Mouse (Mus musculus): Measurements from ENCODE around the gene Hrh3. TPM values are rescaled to one million over a fixed set of nuclear protein-coding genes. Genes with fewer than 3 reads are reported as not detected.

The Hrh3 gene
- total and polyA plus RNA-seq, 3 experiments, result 0.06 to 0.21 TPM; not detected in 1

- H3K36me3 ChIP-seq (ENCODE audit: control insufficient read depth, insufficient read depth, low read length), result no peaks in the 10 kb centered on the region
- no peak for DNase-seq
- WGBS, result 47% methylated on average over 3 of the region's 3 CpGs
- H3K79me2 ChIP-seq (replicated peaks; ENCODE audit: control insufficient read depth, insufficient read depth, low read length), result no peaks in the 10 kb centered on the region
- H3K27ac ChIP-seq, result no peak overlapping the region
- no peaks in the 10 kb centered on the region for H3K4me1 ChIP-seq (ENCODE audit: control insufficient read depth, insufficient read depth, low read length)
- no peaks in the 10 kb centered on the region for H3K27me3 ChIP-seq (ENCODE audit: control insufficient read depth, insufficient read depth, low read length)
- intact Hi-C loops (cut with DNase I), result no loop called here
- no peak overlapping the region for H3K9ac ChIP-seq (ENCODE audit: low read depth, low read length)
- no peak overlapping the region for H3K4me3 ChIP-seq
- TF ChIP-seq EP300 (IDR thresholded peaks at IDR 0.05; ENCODE audit: insufficient read depth, low read depth, low read length) (no peak), CTCF (IDR thresholded peaks at IDR 0.05) (no peak), POLR2A (IDR thresholded peaks at IDR 0.05; ENCODE audit: insufficient read depth, low read depth, low read length) (no peak)
Observed at GRCm38 (mm10) chr2:180084565-180084964, 19.7 kb downstream of the Hrh3 start.

DNA sequence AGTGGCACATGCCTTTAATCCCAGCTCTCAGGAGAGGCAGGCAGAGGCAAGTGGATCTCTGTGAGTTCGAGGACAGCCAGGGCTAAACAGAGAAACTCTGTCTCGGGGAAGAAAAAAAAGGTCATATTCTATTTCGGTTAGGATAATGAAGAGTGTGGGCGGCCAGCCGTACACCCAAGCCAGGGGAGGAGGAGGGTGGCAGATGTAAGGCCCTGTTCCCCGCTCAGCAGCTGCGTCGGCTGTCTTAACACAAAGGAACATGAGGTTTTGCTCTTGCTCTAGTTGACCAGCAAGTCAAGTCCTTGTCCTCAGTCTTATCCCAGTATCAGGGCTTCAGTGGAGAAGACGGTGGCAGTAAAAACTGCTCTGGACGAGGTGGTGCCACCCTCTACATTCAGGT lies 21.2 kb downstream of the Hrh3 start:
- intact Hi-C loops (cut with DNase I), result no loop called here
- no peak for DNase-seq

GRCm38 (mm10) chr2:180080680-180081079 lies 23.6 kb downstream of the Hrh3 start:
- Histone ChIP-seq H3K4me3 (no peak overlapping the region), H3K36me3 (ENCODE audit: control insufficient read depth, insufficient read depth, low read length) (no peaks in the 10 kb centered on the region), H3K4me1 (ENCODE audit: control insufficient read depth, insufficient read depth, low read length) (no peaks in the 10 kb centered on the region), H3K79me2 (replicated peaks; ENCODE audit: control insufficient read depth, insufficient read depth, low read length) (no peaks in the 10 kb centered on the region), H3K27me3 (ENCODE audit: control insufficient read depth, insufficient read depth, low read length) (no peaks in the 10 kb centered on the region), H3K27ac (no peak overlapping the region), H3K9ac (ENCODE audit: low read depth, low read length) (no peak overlapping the region)
- no peak for DNase-seq
- TF ChIP-seq CTCF (IDR thresholded peaks at IDR 0.05) (no peak), POLR2A (IDR thresholded peaks at IDR 0.05; ENCODE audit: insufficient read depth, low read depth, low read length) (no peak), EP300 (IDR thresholded peaks at IDR 0.05; ENCODE audit: insufficient read depth, low read depth, low read length) (no peak)
- 85% methylated on average over 8 of the region's 8 CpGs for WGBS
- intact Hi-C loops (cut with DNase I), result no loop called here

More for the DNA sequence above, 21.2 kb downstream of the Hrh3 start:
- no peaks in the 10 kb centered on the region for H3K27me3 ChIP-seq (ENCODE audit: control insufficient read depth, insufficient read depth, low read length)
- H3K9ac ChIP-seq (ENCODE audit: low read depth, low read length), result no peak overlapping the region
- no peak overlapping the region for H3K4me3 ChIP-seq
- no peaks in the 10 kb centered on the region for H3K36me3 ChIP-seq (ENCODE audit: control insufficient read depth, insufficient read depth, low read length)
- no peak for TF ChIP-seq CTCF (IDR thresholded peaks at IDR 0.05)
- TF ChIP-seq POLR2A (IDR thresholded peaks at IDR 0.05; ENCODE audit: insufficient read depth, low read depth, low read length), result no peak
- no peak for TF ChIP-seq EP300 (IDR thresholded peaks at IDR 0.05; ENCODE audit: insufficient read depth, low read depth, low read length)
- H3K79me2 ChIP-seq (replicated peaks; ENCODE audit: control insufficient read depth, insufficient read depth, low read length), result no peaks in the 10 kb centered on the region
- no peak overlapping the region for H3K27ac ChIP-seq
- 89% methylated on average over 10 of the region's 10 CpGs for WGBS
- H3K4me1 ChIP-seq (ENCODE audit: control insufficient read depth, insufficient read depth, low read length), result no peaks in the 10 kb centered on the region

GRCm38 (mm10) chr2:180077622-180078021 lies 26.7 kb downstream of the Hrh3 start:
- intact Hi-C loops (cut with DNase I), result no loop called here
- no peaks in the 10 kb centered on the region for H3K4me1 ChIP-seq (ENCODE audit: control insufficient read depth, insufficient read depth, low read length)
- no peak overlapping the region for H3K27ac ChIP-seq
- H3K27me3 ChIP-seq (ENCODE audit: control insufficient read depth, insufficient read depth, low read length), result no peaks in the 10 kb centered on the region
- no peak for DNase-seq
- TF ChIP-seq EP300 (IDR thresholded peaks at IDR 0.05; ENCODE audit: insufficient read depth, low read depth, low read length), result no peak
- TF ChIP-seq CTCF (IDR thresholded peaks at IDR 0.05), result no peak
- TF ChIP-seq POLR2A (IDR thresholded peaks at IDR 0.05; ENCODE audit: insufficient read depth, low read depth, low read length), result no peak
- H3K79me2 ChIP-seq (replicated peaks; ENCODE audit: control insufficient read depth, insufficient read depth, low read length), result no peaks in the 10 kb centered on the region
- H3K4me3 ChIP-seq, result no peak overlapping the region
- no peak overlapping the region for H3K9ac ChIP-seq (ENCODE audit: low read depth, low read length)
- 87% methylated on average over 3 of the region's 3 CpGs for WGBS
- H3K36me3 ChIP-seq (ENCODE audit: control insufficient read depth, insufficient read depth, low read length), result no peaks in the 10 kb centered on the region

- H3K27ac ChIP-seq, result no peak overlapping the region
- no peak for DNase-seq
- peaks cover 5% of the 10 kb centered on the region for H3K4me1 ChIP-seq (ENCODE audit: control insufficient read depth, insufficient read depth, low read length)
- no peaks in the 10 kb centered on the region for H3K79me2 ChIP-seq (replicated peaks; ENCODE audit: control insufficient read depth, insufficient read depth, low read length)
- no peaks in the 10 kb centered on the region for H3K36me3 ChIP-seq (ENCODE audit: control insufficient read depth, insufficient read depth, low read length)
- TF ChIP-seq CTCF (IDR thresholded peaks at IDR 0.05), result no peak
- no peak for TF ChIP-seq POLR2A (IDR thresholded peaks at IDR 0.05; ENCODE audit: insufficient read depth, low read depth, low read length)
- TF ChIP-seq EP300 (IDR thresholded peaks at IDR 0.05; ENCODE audit: insufficient read depth, low read depth, low read length), result no peak
- H3K9ac ChIP-seq (ENCODE audit: low read depth, low read length), result no peak overlapping the region
- WGBS, result 83% methylated on average over 7 of the region's 7 CpGs
- no peaks in the 10 kb centered on the region for H3K27me3 ChIP-seq (ENCODE audit: control insufficient read depth, insufficient read depth, low read length)
- intact Hi-C loops (cut with DNase I), result loop anchor here (5.0 kb wide), 1 partner anchor 44 kb away; the partner anchor contains the start of gene Osbpl2
- H3K4me3 ChIP-seq, result no peak overlapping the region
Observed at GRCm38 (mm10) chr2:180072886-180073285, 31.4 kb downstream of the Hrh3 start.

- Histone ChIP-seq H3K4me1 (ENCODE audit: control insufficient read depth, insufficient read depth, low read length) (peaks cover 5% of the 10 kb centered on the region), H3K27ac (no peak overlapping the region), H3K79me2 (replicated peaks; ENCODE audit: control insufficient read depth, insufficient read depth, low read length) (no peaks in the 10 kb centered on the region), H3K36me3 (ENCODE audit: control insufficient read depth, insufficient read depth, low read length) (no peaks in the 10 kb centered on the region), H3K4me3 (no peak overlapping the region), H3K27me3 (ENCODE audit: control insufficient read depth, insufficient read depth, low read length) (no peaks in the 10 kb centered on the region), H3K9ac (ENCODE audit: low read depth, low read length) (no peak overlapping the region)
- intact Hi-C loops (cut with DNase I), result loop anchor here (5.0 kb wide), 1 partner anchor 46 kb away; the partner anchor contains the start of gene Osbpl2
- no peak for DNase-seq
- WGBS, result 78% methylated on average over 2 of the region's 2 CpGs
- TF ChIP-seq CTCF (IDR thresholded peaks at IDR 0.05) (no peak), POLR2A (IDR thresholded peaks at IDR 0.05; ENCODE audit: insufficient read depth, low read depth, low read length) (no peak)
Observed at GRCm38 (mm10) chr2:180071671-180072070, 32.6 kb downstream of the Hrh3 start.

Data from heart, adult 2 months (tissue).